Mouse (Mus musculus) embryonic facial prominence, embryonic 13.5 days (tissue): ENCODE measurements at regions not wholly inside any gene's neighbourhood (a gene's known extent, or its start where the extent isn't known, plus 50 kb on each side); places are given as distances from the start of the nearest gene placed in this dataset.
A peak's percentile ranks its signal among the peaks of the same experiment; 100 is the strongest.

Source experiments
- ATAC-seq: fragments of 200-750 bp; cut with Nextera tagmentation; 2 replicates; pipeline ENCODE4 v1.8.0; 2017; ENCODE audit warnings: low read depth; ENCODE audit not compliant: insufficient number of reproducible peaks, insufficient read depth, low FRiP score, low TSS enrichment
- H3K27ac ChIP-seq: fragments of 300-500 bp; sonication (generic); 2 replicates; pipeline ENCODE4 v1.5.1; 2015; ENCODE audit warnings: moderate library complexity, mild to moderate bottlenecking, inconsistent platforms
- H3K27me3 ChIP-seq: fragments of 300-500 bp; sonication (generic); 2 replicates; pipeline ENCODE4 v1.6.1; 2015; ENCODE audit warnings: mild to moderate bottlenecking, inconsistent platforms
- H3K36me3 ChIP-seq: fragments of 300-500 bp; sonication (generic); 2 replicates; pipeline ENCODE4 v1.6.1; 2015; ENCODE audit warnings: mild to moderate bottlenecking, inconsistent platforms
- H3K4me1 ChIP-seq: fragments of 300-500 bp; sonication (generic); 2 replicates; pipeline ENCODE4 v1.6.1; 2015; ENCODE audit warnings: inconsistent platforms
- H3K4me2 ChIP-seq: fragments of 300-500 bp; sonication (generic); 2 replicates; pipeline ENCODE4 v1.6.1; 2015; ENCODE audit warnings: moderate library complexity, mild to moderate bottlenecking, inconsistent platforms
- H3K4me3 ChIP-seq: fragments of 300-500 bp; sonication (generic); 2 replicates; pipeline ENCODE4 v1.5.1; 2015; ENCODE audit warnings: mild to moderate bottlenecking, inconsistent platforms
- H3K9ac ChIP-seq: fragments of 300-500 bp; sonication (generic); 2 replicates; pipeline ENCODE4 v1.6.1; 2015; ENCODE audit warnings: mild to moderate bottlenecking, inconsistent platforms
- H3K9me3 ChIP-seq: fragments of 300-500 bp; sonication (generic); 2 replicates; pipeline ENCODE4 v1.6.1; 2016; ENCODE audit warnings: inconsistent platforms
- WGBS: fragments of 180-500 bp; shearing (Covaris S2); methylation state at CpG from one replicate; pipeline ENCODE4 v1.1.7; 2015; ENCODE audit warnings: mixed read lengths; 5-methylcytosine and 5-hydroxymethylcytosine counted together

- 77% methylated on average over 4 of the region's 4 CpGs for WGBS
- Histone ChIP-seq H3K4me2 (no peak overlapping the region), H3K27me3 (no peaks in the 10 kb centered on the region), H3K4me3 (no peak overlapping the region), H3K9ac (no peak overlapping the region), H3K4me1 (no peaks in the 10 kb centered on the region), H3K9me3 (no peaks in the 10 kb centered on the region), H3K36me3 (no peaks in the 10 kb centered on the region), H3K27ac (no peak overlapping the region)
- ATAC-seq = no peak
Measured at GRCm38 (mm10) chr6:66298056-66298455, 237.1 kb upstream of the Mad2l1 start.

DNA sequence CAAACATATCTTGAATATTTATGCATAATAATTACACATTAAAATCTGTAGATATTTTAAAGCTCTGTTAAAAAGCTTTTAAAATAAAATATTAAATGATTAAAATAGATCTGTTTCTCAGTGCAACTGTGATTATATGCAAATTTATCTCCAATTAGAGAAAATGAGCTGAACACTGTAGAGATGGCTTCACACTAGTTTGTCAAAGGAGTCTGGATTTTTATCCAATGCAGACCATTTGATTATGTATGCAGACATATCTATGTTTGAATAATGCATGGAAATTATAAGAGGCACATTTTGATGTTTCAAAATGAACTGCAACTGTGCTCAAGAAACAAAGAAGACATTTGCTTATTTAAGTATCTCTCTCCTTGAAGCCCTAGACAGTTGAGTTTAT is 235.0 kb upstream of the Mad2l1 start:
- no peaks in the 10 kb centered on the region for H3K27me3 ChIP-seq
- no peak overlapping the region for H3K4me3 ChIP-seq
- H3K4me2 ChIP-seq = no peak overlapping the region
- H3K4me1 ChIP-seq = no peaks in the 10 kb centered on the region
- no peak overlapping the region for H3K9ac ChIP-seq
- H3K27ac ChIP-seq = no peak overlapping the region
- H3K36me3 ChIP-seq = no peaks in the 10 kb centered on the region
- no peak for ATAC-seq
- no peaks in the 10 kb centered on the region for H3K9me3 ChIP-seq

- ATAC-seq = no peak
- Histone ChIP-seq H3K9me3 (no peaks in the 10 kb centered on the region), H3K27me3 (no peaks in the 10 kb centered on the region), H3K4me2 (no peak overlapping the region), H3K9ac (no peak overlapping the region), H3K36me3 (no peaks in the 10 kb centered on the region), H3K27ac (no peak overlapping the region), H3K4me3 (no peak overlapping the region), H3K4me1 (no peaks in the 10 kb centered on the region)
- 89% methylated on average over 2 of the region's 2 CpGs for WGBS
Measured at GRCm38 (mm10) chr6:66344848-66345247, 190.3 kb upstream of the Mad2l1 start.

- H3K36me3 ChIP-seq = no peaks in the 10 kb centered on the region
- H3K27ac ChIP-seq = no peak overlapping the region
- ATAC-seq = no peak
- no peaks in the 10 kb centered on the region for H3K9me3 ChIP-seq
- H3K4me1 ChIP-seq = no peaks in the 10 kb centered on the region
- H3K4me3 ChIP-seq = no peak overlapping the region
- WGBS = 83% methylated on average over 2 of the region's 2 CpGs
- H3K9ac ChIP-seq = no peak overlapping the region
- no peaks in the 10 kb centered on the region for H3K27me3 ChIP-seq
- H3K4me2 ChIP-seq = no peak overlapping the region
Measured at GRCm38 (mm10) chr6:66347356-66347755, 187.8 kb upstream of the Mad2l1 start.

DNA sequence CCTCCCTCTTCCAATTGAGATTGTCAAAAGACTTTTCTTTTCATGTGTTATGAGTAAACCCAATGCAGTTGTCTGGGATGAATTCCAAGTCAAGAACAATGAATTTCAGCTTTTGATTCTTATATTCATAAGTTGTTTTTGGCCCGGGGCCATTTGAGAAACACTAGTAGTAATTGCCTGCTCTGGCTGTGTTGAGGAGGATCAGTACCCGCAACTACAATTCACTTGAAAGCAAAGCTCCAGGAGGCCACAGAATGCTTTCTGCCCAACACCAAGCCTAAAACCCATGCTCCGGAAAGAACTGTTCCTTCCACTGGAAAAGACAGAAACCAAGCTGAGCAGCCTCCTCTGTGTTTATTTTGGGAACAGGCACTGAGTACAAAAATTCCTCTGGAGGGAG is 174.1 kb upstream of the Mad2l1 start:
- Histone ChIP-seq H3K9ac (no peak overlapping the region), H3K4me3 (no peak overlapping the region)
- WGBS = 45% methylated on average over 3 of the region's 3 CpGs

DNA sequence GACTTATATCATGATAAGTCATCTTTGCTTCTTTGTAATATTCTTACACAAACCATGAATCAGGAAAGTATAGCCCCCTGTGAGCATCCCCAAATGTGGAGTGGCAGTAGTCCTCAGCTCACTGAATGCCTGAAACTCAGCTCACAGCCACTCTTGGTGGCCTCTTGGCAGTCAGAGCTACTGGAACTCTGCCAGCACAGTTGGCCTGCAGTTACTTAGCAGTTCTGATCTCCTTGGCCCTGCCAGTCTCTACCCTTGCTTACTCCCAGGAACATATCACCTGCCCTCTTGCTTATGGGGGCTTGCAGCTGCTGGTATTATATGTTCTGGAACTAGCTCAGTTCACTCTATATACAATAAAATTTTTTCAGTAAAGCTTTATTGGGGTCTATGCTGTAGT is 167.9 kb upstream of the Mad2l1 start:
- ATAC-seq = no peak
- H3K4me1 ChIP-seq = no peaks in the 10 kb centered on the region

More for the DNA sequence above, 174.1 kb upstream of the Mad2l1 start:
- H3K4me2 ChIP-seq = no peak overlapping the region
- H3K4me1 ChIP-seq = peaks cover 9% of the 10 kb centered on the region
- no peaks in the 10 kb centered on the region for H3K36me3 ChIP-seq
- H3K27ac ChIP-seq = peak overlapping the region; percentile 57; the same call in 1 of the 2 replicates
- H3K9me3 ChIP-seq = no peaks in the 10 kb centered on the region
- no peaks in the 10 kb centered on the region for H3K27me3 ChIP-seq
- no peak for ATAC-seq

DNA sequence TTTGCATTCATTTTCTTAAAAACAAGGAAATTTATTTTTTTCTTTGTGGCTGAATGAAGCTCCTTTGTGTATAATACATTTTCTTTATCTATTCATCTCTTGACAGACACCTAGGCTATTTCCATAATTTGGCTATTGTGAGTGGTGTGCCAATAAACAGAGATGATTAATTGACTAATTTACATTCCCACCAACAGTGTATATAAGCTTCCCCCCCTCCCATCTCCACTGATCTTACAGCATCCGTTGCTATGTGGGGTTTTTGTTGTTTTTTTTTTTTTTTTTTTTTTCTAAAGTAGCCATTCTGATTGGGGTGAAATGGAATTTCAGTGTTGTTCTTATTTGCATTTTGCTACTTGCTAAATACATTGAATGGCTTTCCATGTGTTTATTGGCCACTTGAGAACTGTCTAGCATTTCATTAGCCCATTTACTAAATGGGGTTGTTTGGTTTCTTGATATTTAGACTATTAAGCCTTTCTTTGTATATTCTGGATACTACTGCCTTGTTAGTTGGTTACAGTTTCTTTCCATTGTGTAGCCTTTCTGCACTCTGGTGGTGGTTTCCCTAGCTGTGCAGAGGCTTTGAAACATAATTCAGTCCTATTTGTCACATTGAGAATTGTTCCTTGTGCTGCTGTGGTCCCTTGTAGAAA is 153.8 kb upstream of the Mad2l1 start:
- WGBS = 57% methylated on average over 1 of the region's 1 CpGs
- no peak overlapping the region for H3K9ac ChIP-seq
- H3K4me3 ChIP-seq = no peak overlapping the region
- no peaks in the 10 kb centered on the region for H3K36me3 ChIP-seq
- H3K4me2 ChIP-seq = no peak overlapping the region
- no peaks in the 10 kb centered on the region for H3K4me1 ChIP-seq
- ATAC-seq = no peak
- no peaks in the 10 kb centered on the region for H3K27me3 ChIP-seq
- H3K9me3 ChIP-seq = no peaks in the 10 kb centered on the region
- no peak overlapping the region for H3K27ac ChIP-seq

More for the DNA sequence above, 167.9 kb upstream of the Mad2l1 start:
- Histone ChIP-seq H3K27me3 (no peaks in the 10 kb centered on the region), H3K9me3 (no peaks in the 10 kb centered on the region), H3K36me3 (no peaks in the 10 kb centered on the region), H3K4me3 (no peak overlapping the region), H3K9ac (no peak overlapping the region), H3K4me2 (no peak overlapping the region), H3K27ac (no peak overlapping the region)

DNA sequence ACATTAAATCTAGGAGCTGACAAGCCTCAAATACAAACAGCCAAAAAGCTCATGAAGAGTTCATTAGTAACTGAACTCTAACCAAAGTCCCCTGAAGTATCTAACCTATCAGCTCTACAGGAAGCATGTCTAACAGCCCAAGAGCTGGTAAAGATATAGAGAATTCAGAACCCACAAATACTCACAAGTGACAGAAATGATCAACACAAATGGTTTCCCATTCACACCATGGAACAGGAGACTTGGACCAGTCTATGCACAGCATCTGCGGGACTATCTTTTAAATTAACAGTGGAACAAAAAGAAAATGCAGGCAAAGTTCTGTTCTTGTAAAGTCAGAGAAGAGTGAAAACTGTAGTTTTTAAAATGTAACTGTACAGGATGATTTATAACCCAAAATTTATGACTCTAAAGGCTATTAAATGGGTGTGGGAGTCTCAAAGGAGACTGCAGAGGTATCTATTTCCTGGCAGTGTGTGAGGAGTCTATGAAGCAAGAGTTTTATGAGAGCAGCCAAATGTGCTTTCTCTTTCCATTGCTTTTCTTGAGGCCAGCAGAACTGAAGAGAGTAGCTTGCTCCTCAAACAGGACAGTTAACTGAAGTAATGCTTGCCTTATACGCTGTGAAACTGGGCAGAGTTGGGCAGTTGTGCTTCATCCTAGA is 152.7 kb upstream of the Mad2l1 start:
- Histone ChIP-seq H3K27ac (no peak overlapping the region), H3K4me1 (no peaks in the 10 kb centered on the region)
- 93% methylated on average over 2 of the region's 2 CpGs for WGBS

DNA sequence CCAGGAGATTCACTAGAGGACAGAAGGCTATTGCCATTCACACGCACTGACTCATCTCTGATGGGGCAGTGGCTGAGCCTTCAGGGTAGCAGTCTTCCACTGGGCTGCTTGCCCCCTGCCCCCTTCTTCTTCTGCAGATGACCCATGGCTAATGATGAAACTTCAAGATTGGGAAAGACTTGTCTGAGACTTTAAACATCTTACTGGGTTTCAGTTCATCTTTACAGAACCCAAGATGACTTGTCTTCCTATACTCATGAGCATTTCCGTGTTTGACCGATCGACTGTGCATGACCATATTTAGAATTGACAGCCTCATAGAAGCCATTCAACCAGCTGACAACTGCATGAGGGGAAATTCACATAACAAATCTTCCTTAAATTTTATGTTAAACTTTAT is 140.0 kb upstream of the Mad2l1 start:
- no peak overlapping the region for H3K9ac ChIP-seq
- no peaks in the 10 kb centered on the region for H3K4me1 ChIP-seq
- 90% methylated on average over 4 of the region's 4 CpGs for WGBS
- no peaks in the 10 kb centered on the region for H3K27me3 ChIP-seq
- ATAC-seq = no peak
- H3K36me3 ChIP-seq = no peaks in the 10 kb centered on the region
- no peak overlapping the region for H3K27ac ChIP-seq
- H3K9me3 ChIP-seq = no peaks in the 10 kb centered on the region
- no peak overlapping the region for H3K4me2 ChIP-seq
- H3K4me3 ChIP-seq = no peak overlapping the region

More for the DNA sequence above, 152.7 kb upstream of the Mad2l1 start:
- ATAC-seq = no peak
- Histone ChIP-seq H3K9me3 (no peaks in the 10 kb centered on the region), H3K36me3 (no peaks in the 10 kb centered on the region), H3K9ac (no peak overlapping the region), H3K4me2 (no peak overlapping the region), H3K27me3 (no peaks in the 10 kb centered on the region), H3K4me3 (no peak overlapping the region)

GRCm38 (mm10) chr6:66397411-66397810 is 137.8 kb upstream of the Mad2l1 start:
- no peak overlapping the region for H3K4me3 ChIP-seq
- H3K4me2 ChIP-seq = no peak overlapping the region
- H3K4me1 ChIP-seq = peaks cover 7% of the 10 kb centered on the region
- 49% methylated on average over 8 of the region's 8 CpGs for WGBS
- no peaks in the 10 kb centered on the region for H3K27me3 ChIP-seq
- H3K9me3 ChIP-seq = no peaks in the 10 kb centered on the region
- H3K9ac ChIP-seq = no peak overlapping the region
- ATAC-seq = no peak
- H3K36me3 ChIP-seq = no peaks in the 10 kb centered on the region
- no peak overlapping the region for H3K27ac ChIP-seq

DNA sequence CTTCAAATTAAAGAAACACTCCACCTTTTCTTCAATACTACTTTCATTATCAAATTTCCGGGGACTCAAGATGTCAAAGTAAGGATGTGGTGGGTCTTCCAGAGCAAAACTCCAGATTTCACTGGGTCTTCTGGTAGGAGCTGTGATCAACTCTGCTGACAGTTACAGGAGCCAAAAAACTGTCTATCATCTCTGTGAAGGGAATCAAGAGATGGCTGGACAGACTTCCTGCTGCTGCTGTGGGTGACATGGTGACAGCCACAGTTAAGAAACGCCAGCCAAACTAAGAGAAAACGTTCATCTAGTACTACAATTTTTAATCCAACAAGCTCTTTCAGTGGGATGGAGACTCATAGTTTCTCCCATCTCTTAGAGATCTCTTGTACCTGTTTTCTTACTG is 136.5 kb upstream of the Mad2l1 start:
- Histone ChIP-seq H3K4me1 (peaks cover 7% of the 10 kb centered on the region), H3K4me2 (no peak overlapping the region), H3K4me3 (no peak overlapping the region), H3K27me3 (no peaks in the 10 kb centered on the region), H3K27ac (no peak overlapping the region), H3K9ac (no peak overlapping the region), H3K36me3 (no peaks in the 10 kb centered on the region), H3K9me3 (no peaks in the 10 kb centered on the region)
- 76% methylated on average over 3 of the region's 3 CpGs for WGBS
- no peak for ATAC-seq

DNA sequence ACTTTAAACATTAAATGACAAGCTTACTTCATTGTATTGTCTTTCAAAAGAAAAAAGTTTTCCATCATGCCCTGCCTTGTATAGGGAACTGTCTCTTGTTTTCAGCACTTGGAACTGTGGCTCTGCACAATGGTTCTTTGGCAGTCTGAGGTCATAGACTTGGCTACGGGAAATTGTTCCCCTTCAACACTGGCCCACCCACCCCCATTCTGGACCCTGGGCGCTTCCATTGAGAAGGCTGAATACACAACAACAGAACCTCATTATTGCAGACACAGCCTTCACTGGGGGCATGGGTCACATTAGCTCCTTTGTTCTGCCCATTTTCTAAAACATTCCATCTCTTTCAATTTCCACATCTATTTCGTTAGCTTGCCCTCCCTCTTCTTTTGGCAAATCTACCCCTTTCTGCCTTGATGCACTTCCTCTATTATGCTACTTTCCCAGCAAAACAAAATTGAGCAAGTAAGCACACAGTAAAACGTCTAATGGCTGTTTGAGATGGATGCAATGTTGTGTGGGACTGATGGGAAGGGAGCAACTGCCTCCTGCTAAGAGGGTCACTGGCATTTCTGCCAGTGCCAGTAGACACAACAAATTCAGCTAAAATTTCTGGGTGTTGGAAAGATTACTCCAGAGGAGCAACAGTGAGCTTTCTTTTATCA is 136.0 kb upstream of the Mad2l1 start:
- Histone ChIP-seq H3K9ac (no peak overlapping the region), H3K4me1 (peaks cover 7% of the 10 kb centered on the region), H3K27me3 (no peaks in the 10 kb centered on the region), H3K4me3 (no peak overlapping the region), H3K9me3 (no peaks in the 10 kb centered on the region), H3K4me2 (no peak overlapping the region), H3K36me3 (no peaks in the 10 kb centered on the region), H3K27ac (no peak overlapping the region)
- WGBS = 47% methylated on average over 4 of the region's 4 CpGs
- no peak for ATAC-seq
